Mouse (Mus musculus) stomach, adult 2 months (tissue): ENCODE results near the gene Cabp1. TPM values are rescaled to one million over a fixed set of nuclear protein-coding genes. Genes with fewer than 3 reads are reported as not detected.

Experiments used
- polyA plus RNA-seq: library from polyadenylated mRNA; depleted of rRNA; stranded (reverse); fragments of >200 nt; gene quantifications from 2 replicates; pipeline ENCODE4 v1.2.3, GENCODE M21; 2012; rRNA removed

Cabp1 gene
- 0.51 and 0.57 TPM in 2 replicates for polyA plus RNA-seq

GRCm38 (mm10) chr5:115193669-115194625 is at the start of gene Cabp1:
Cabp1 (minus strand) TSS chr5:115194381.

DNA sequence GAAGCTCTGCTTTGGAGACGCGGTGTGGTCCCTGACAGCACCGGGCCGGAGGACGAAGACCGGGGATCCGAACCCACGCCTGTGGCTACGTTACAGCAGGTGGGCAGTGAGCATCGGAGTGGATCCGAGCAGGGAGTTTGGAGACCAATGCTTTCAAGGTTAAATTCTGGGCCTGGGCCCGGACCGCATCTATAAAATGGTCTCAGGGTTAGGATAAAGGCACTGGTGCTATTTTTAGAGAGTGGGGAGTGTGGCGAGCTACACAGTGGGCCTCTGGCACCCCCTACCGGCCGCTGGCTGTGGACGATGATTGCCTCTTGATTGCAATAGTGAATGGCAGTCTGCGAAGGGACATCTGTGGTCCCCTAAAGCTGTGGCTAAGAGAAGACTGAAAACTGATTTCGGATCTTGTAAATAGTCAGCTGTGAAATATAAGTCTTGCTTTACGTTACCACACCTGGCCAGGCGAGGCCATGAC is 41.6 kb upstream of the Cabp1 start, which contains the start of gene Pop5:
Gene Pop5 (plus strand): TSS at position 51 of the 478 bp plus-strand sequence.

DNA sequence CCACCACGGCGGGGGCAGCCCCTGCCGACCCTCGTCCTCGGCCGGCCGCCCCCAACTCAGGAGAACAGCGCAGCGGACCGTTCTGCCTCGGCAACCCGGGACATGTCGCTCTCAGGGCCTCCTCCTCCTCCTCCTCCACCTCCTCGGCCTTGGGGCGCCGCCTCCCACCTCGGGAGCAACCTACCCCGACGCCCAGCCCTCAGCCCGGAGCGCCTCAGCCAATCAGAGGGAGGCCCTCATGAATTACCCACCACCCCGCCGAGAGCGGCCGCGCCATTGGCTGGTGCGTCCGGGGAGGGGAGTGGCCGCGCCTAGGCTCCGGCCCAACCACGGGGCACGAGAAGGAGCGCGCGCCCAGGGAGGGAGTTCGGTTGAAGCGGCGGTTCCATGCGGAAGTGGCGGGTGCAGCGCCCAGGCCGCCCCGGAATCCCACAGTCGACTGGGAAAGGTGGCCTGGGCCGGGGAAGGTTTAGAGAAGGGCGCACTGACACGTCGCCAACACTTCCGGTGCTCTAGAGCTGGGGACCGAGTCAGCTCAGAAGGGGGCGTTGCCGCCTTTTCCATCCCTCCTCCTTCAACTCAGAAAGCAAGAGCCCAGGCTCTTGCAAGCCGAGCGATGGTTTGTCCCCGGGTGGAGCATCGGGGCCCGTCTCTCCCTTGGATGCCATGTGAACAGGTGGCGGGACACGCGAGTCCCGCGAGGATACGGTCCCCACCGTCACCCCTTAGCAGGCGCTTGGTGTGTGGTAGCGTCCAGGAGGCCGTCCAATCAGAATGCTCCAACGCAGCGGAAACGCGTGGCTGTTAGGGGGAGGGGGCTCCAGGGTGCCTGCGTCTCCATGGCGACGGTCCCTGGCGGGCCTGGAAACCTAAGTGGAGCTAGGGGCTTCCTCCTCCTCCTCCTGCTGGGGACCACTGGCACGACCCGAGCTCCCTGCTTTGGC is 35.9 kb downstream of the Cabp1 start, which contains the start of gene Mlec:
Gene Mlec (minus strand): TSS at position 140 of the 944 bp plus-strand sequence.

GRCm38 (mm10) chr5:115134234-115135165 is 59.7 kb downstream of the Cabp1 start, which contains the start of gene Unc119b:
Unc119b (minus strand) TSS chr5:115134975.

GRCm38 (mm10) chr5:115118961-115119570 is 75.1 kb downstream of the Cabp1 start, which contains the start of gene Acads:
Acads (minus strand) TSS chr5:115119346.

Other genes with a start within 250 kb of the Cabp1 start
- gene Hnf1a, start 223.3 kb downstream of the Cabp1 start, polyA plus RNA-seq, result 6.2 and 7.3 TPM in 2 replicates
- gene Sppl3, start 183.2 kb downstream of the Cabp1 start, polyA plus RNA-seq, result 44.3 and 46.2 TPM in 2 replicates
- not detected in 2 replicates for gene Gm10401, start 96.1 kb downstream of the Cabp1 start, polyA plus RNA-seq
- 62.0 and 69.5 TPM in 2 replicates for gene Acads, start 75.0 kb downstream of the Cabp1 start, polyA plus RNA-seq
- gene Unc119b, start 59.4 kb downstream of the Cabp1 start, polyA plus RNA-seq, result 14.9 and 15.3 TPM in 2 replicates
- 32.7 and 34.7 TPM in 2 replicates for gene Mlec, start 36.2 kb downstream of the Cabp1 start, polyA plus RNA-seq
- 40.6 and 139 TPM in 2 replicates for gene Pop5, start 41.5 kb upstream of the Cabp1 start, polyA plus RNA-seq
- 73.9 and 104 TPM in 2 replicates for gene Rnf10, start 78.5 kb upstream of the Cabp1 start, polyA plus RNA-seq
- 4.9 and 5.8 TPM in 2 replicates for gene Coq5, start 85.3 kb upstream of the Cabp1 start, polyA plus RNA-seq
- 51.1 and 79.2 TPM in 2 replicates for gene Dynll1, start 106.6 kb upstream of the Cabp1 start, polyA plus RNA-seq
- 10.4 and 21.9 TPM in 2 replicates for gene Srsf9, start 132.8 kb upstream of the Cabp1 start, polyA plus RNA-seq
- 3.6 and 4.2 TPM in 2 replicates for gene Gatc, start 146.8 kb upstream of the Cabp1 start, polyA plus RNA-seq
- 4.2 and 4.3 TPM in 2 replicates for gene Triap1, start 146.8 kb upstream of the Cabp1 start, polyA plus RNA-seq
- gene Cox6a1, start 154.6 kb upstream of the Cabp1 start, polyA plus RNA-seq, result 2,279 and 5,235 TPM in 2 replicates
- gene Msi1, start 235.2 kb upstream of the Cabp1 start, polyA plus RNA-seq, result 8.2 and 8.9 TPM in 2 replicates